Mouse (Mus musculus) megakaryocyte, embryonic 14.5 days (primary cell): ENCODE data around the gene Fgf11.

ENCODE experiments used
- FLI1 ChIP-seq: IDR thresholded peaks from 2 replicates; pipeline ENCODE4 v1.6.1; 2012; ENCODE audit warnings: low read length, inconsistent platforms, mixed read lengths
- GATA1 ChIP-seq: IDR thresholded peaks from 3 replicates; pipeline ENCODE4 v1.6.1; 2012; ENCODE audit warnings: mixed read lengths, low read length, inconsistent platforms, borderline replicate concordance

DNA sequence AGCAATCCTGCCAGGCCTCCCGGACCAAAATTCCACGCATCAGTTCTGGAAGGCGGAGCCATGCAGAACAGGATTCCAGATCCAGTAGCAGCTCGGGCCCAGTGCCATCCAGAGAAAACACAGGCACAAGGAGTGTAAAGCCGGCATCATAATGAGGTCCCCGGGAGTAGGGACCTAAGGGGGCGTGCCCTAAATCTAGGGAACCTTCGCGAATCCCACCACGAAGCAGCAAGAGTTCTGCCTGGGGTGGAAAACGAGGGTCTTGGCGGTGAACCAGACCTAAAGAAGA, 2.9 kb upstream of the Fgf11 start:
- no peak for TF ChIP-seq GATA1
- TF ChIP-seq FLI1, result no peak
